Mouse (Mus musculus) left cerebral cortex, postnatal 10 days (tissue): Measurements from ENCODE around the gene Cct5. TPM values are rescaled to one million over a fixed set of nuclear protein-coding genes. Genes with fewer than 3 reads are reported as not detected.

Experiments used
- DNase-seq, 2 experiments: peaks; one replicate each; pipeline ENCODE4 v3.0.0; 2021 to 2022; ENCODE audit warnings: low spot score in 2 of 2, mixed read lengths in 1 of 2; ENCODE audit errors: extremely low spot score in 1 of 2
- intact Hi-C: fragments of 180-260 bp; cut with DNase I; formaldehyde crosslinking; loops from one replicate; pipeline ENCODE4 v1.15.1; 2025
- total RNA-seq, 2 experiments: library from RNA; stranded (reverse); gene quantifications; 2 replicates each; pipeline ENCODE4 v1.2.3; 2021

The Cct5 gene
- 100 to 1,000 TPM; 229 to 230 TPM for total RNA-seq

- DNase-seq, result peak; percentile 97
- intact Hi-C loops, result no loop called here
These were observed at the start of gene Cct5, which contains the start of gene Fam173b for GRCm38 (mm10) chr15:31601646-31602374. Gene Cct5 (minus strand): TSS chr15:31601804. Gene Fam173b (plus strand): TSS chr15:31601852.

DNA sequence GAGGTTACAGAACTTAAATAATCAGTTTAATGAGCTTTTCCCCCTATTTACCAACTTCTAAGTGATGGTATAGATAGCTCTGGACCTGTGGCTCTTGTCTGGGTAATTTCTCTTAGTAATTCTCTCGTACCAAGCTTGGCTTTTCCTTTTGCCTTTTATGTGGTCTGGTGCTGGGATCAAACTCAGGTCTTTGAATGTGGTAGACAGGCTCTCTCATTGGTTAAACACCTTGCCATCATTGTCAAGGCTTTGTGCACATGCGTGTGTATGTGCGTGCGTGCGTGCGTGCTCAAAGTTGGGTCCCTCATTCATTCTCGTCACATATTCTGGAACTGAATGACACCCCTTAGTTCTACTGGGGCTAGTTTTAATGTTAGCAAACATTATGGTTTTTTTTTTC lies 49.2 kb upstream of the Cct5 start:
- intact Hi-C loops, result no loop called here

GRCm38 (mm10) chr15:31649691-31650090 lies 48.1 kb upstream of the Cct5 start:
- DNase-seq, result no peak
- intact Hi-C loops, result no loop called here

More for the DNA sequence above, 49.2 kb upstream of the Cct5 start:
- DNase-seq, result no peak

DNA sequence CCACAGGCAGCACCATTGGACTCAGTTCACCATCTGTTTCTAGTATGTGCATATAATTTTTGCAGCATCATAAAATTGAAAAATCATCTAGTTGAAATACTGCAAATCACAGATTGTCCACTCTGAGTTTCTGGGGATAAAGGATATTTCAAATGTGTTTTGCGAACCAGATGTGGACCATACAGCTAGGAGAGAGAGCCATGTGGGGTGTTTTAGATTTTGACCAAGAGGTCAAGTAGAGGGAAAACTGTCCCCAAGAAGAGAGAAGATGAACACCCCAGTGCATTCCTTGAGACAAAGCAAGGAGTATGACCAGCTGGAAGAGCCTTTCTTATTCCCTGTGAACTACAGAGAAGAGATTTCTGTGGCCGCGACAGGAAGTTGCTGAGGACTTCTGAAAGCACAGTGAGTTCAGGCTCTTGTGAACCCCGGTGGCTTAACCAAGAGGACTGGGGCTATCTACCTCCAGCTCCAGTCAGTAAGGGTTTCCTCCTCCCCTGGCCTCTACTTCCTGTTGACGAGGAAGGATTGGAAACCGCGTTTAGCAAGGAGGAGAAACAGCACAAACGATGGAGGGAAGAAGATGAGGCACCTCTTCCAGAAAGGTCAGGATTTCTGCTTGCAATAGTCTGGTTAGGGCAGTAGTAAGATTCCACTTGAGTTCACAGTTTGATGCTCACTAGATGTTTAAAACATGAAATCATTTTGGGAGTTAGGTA lies 46.4 kb upstream of the Cct5 start:
- DNase-seq, result no peak
- intact Hi-C loops, result no loop called here

- intact Hi-C loops, result no loop called here
These were observed 45.6 kb upstream of the Cct5 start for GRCm38 (mm10) chr15:31647225-31647624.

DNA sequence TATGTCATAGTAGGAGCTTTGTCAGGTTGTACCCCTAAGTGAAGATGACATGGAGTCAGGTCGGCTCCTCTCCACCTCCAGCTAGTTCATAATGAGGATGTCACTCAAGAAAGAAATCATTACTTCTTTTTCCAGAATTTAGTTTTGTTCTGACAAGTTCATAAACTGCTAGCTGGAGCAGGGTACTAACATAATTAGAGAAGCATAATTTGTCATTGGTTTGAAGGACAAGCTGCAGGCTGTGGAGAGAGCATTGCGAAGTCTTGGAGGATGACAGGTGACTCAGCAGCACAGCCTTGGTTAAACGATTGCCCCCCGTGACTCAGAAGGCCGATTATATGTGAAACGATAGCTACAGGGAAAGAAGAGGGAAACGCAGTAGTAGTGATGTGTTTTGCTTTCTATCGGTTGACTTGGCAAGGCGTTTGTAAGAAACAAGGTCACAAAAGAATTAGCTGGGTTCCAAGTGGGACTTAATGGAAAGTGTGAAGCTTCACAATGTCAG lies 34.5 kb upstream of the Cct5 start:
- no peak for DNase-seq

More at GRCm38 (mm10) chr15:31647225-31647624, 45.6 kb upstream of the Cct5 start:
- DNase-seq, result no peak

DNA sequence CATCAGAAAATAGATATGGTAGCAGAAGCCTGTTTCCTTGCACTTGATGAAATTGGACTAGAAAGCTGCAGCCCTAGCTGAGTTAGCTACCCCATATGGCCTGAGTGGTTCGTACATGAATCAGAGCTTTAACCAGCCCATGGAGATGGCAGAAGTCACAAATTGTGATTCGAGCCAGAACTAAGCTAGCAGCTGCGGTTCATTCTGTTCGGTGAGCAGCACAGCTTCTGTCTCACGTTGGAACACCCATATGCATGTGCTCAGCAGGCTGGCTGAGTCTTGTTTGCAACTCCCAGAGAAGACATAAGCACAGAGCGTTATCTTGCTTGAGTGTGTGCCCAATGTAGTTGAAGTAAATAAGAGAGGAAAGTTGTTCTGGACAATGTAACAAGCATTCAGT lies 33.0 kb upstream of the Cct5 start:
- intact Hi-C loops, result no loop called here
- DNase-seq, result peak; percentile 27 to 69

More for the DNA sequence above, 34.5 kb upstream of the Cct5 start:
- intact Hi-C loops, result no loop called here

DNA sequence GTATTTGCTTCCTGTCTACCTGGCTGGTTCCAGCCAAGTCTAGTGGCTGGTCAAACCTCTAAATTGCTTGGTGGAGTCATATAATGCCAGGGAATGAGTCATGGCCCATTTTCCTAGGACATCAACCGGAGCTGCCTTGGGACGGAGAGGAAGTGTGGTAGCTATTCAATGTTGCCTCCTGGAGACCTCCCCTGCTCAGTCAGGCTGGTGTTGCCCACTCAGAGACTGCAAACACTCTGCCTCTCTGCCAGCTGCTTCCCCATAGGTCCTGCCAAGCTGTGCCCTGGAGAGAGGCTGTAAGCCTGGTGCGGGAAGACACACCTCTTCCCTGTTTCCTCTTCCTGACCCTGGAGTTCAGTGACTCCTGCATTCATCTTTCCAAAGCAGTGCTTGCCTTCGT lies 30.9 kb upstream of the Cct5 start:
- DNase-seq, result no peak
- intact Hi-C loops, result no loop called here

DNA sequence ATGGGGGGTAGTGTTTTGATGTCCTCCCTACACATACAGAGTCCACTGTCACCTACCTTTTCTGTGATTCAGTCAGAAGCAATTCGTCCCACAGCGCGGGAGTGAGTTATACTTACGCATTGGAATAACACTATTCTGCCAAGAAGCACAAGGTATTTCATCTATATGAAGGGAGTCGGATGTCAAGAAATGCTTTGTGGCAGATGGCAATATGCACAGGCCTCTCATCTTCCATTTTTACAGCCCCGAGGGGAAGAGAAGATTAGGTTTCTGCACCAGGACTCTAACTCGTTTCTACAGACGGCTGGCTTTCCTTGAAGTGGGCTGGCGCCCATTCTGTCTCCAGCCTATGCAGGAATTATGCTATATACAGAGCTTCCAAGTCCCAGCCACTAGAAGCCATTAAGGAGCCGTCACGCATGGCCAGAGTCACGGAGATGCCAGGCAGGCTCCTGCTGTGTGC lies 29.8 kb upstream of the Cct5 start:
- intact Hi-C loops, result no loop called here
- DNase-seq, result no peak

GRCm38 (mm10) chr15:31629556-31629955 lies 28.0 kb upstream of the Cct5 start:
- DNase-seq, result no peak
- intact Hi-C loops, result no loop called here

GRCm38 (mm10) chr15:31628180-31628579 lies 26.6 kb upstream of the Cct5 start:
- no peak for DNase-seq
- intact Hi-C loops, result no loop called here

DNA sequence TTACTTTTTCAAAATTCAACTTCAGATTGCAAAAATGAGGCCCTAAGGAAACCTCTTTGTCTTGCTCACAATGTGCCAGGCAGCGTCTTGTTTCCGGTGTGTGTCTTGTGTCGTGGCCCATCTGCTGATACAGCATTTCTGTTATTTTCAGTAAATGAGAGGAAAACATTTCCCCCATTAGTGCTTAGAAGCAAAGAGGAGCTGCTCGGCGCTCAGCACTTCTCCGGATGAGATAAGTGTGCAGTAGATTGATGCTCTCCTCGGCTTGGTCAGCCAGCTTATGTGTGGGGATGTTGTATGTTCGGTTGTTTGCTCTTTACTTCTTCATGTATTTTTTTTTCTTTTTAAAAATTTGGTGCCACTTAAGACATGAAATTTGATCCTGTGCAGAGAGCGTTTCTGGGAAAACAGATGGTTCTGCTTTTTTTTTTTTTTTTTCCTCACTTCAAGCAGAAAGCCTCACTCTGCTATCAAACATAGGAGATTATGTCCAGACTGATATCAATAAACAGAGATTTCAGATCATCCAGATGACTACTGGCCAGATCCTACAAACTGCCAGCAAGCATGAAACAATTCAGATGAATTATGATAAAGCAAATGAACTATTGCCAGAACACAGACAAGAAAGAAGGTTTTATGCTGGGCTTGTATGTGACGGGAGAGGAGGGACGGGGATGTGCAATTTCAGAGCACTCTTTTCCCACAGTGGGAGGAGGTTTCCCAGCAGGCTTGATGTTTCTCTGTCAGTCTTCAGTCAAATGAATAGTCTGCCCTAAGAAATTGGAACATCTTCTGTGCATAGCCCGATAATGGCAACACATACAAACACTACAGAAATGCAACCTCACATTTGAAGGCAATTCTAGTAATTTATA lies 25.9 kb upstream of the Cct5 start:
- DNase-seq, result no peak
- intact Hi-C loops, result no loop called here

DNA sequence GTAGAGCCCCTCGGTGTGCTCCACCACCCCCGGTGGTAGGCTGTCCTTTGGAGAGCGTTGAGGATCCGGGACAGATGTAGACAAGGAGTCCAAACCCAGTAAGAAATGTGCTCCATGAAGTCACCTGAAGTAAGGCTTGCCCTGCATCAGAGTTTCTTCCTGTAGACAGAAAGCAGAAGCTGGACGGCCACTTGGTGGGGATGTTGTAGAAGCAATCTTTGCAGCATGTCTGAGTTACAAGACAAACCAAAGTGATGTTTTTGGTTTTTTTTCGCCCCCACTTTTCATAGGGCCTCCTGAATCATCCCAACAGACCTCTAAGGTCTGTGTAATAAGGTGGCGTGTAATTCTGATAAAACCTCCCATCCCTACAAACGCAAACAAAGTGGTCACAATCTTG lies 17.9 kb upstream of the Cct5 start:
- intact Hi-C loops, result loop anchor here (5.0 to 10.0 kb wide), 4 partner anchors 625 to 1148 kb away; partner anchors contain the start of gene Sema5a
- DNase-seq, result peak in 1 of 2 experiments; percentile 45

GRCm38 (mm10) chr15:31617261-31617660 lies 15.7 kb upstream of the Cct5 start:
- DNase-seq, result no peak
- intact Hi-C loops, result loop anchor here (5.0 to 10.0 kb wide), 4 partner anchors 628 to 1150 kb away; partner anchors contain the start of gene Sema5a

- intact Hi-C loops, result loop anchor here (5.0 to 10.0 kb wide), 4 partner anchors 630 to 1153 kb away; partner anchors contain the start of gene Sema5a
- no peak for DNase-seq
These were observed 13.1 kb upstream of the Cct5 start for GRCm38 (mm10) chr15:31614666-31615065.

GRCm38 (mm10) chr15:31613826-31614453 lies 12.3 kb upstream of the Cct5 start:
- no peak for DNase-seq
- intact Hi-C loops, result loop anchor here (10.0 kb wide), 1 partner anchor 631 kb away; the partner anchor contains the start of gene Sema5a

GRCm38 (mm10) chr15:31611976-31612375 lies 10.4 kb upstream of the Cct5 start:
- DNase-seq, result no peak
- intact Hi-C loops, result loop anchor here (10.0 kb wide), 1 partner anchor 633 kb away; the partner anchor contains the start of gene Sema5a

DNA sequence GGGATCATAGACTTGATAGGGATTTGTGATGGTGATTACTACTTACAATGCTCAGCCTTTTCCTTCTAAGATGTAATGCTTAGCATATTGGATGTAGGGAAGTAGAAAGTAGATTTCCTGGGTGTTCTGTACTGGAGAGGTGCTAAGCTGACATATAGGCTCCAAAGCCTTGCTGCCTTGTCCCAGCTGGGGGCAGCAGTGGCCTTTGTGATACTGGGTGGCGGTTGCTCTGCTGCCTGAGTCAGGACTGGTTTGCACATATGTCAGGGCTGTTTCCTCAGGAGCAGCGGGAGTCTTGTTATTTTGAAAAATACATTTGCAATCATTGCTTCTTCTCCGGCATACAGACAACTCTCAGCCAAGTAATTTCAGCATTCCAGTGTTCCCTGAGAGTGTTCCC lies 9.4 kb upstream of the Cct5 start:
- peak in 1 of 2 experiments; percentile 47 for DNase-seq
- intact Hi-C loops, result loop anchor here (10.0 kb wide), 1 partner anchor 634 kb away; the partner anchor contains the start of gene Sema5a
